Mouse (Mus musculus): ENCODE results near the gene Wasl. TPM values are rescaled to one million over a fixed set of nuclear protein-coding genes. Genes with fewer than 3 reads are reported as not detected.

Wasl gene
- polyA plus RNA-seq, 1 experiment from 2014 or later = 122 TPM

GRCm38 (mm10) chr6:24619285-24620045 is 45.3 kb downstream of the Wasl start:
- 0 out of 2 replicates have a peak overlapping the region, but pooled peaks have one; percentile 25 for H3K27ac ChIP-seq
- no peaks in the 10 kb centered on the region for H3K27me3 ChIP-seq (ENCODE audit: insufficient read depth, low read length)
- 39% methylated on average over 6 of the region's 6 CpGs for WGBS
- H3K9ac ChIP-seq (ENCODE audit: low read depth, low read length) = no peak overlapping the region
- no peaks in the 10 kb centered on the region for H3K9me3 ChIP-seq (replicated peaks; ENCODE audit: low read length)
- no peak overlapping the region for H3K4me2 ChIP-seq (ENCODE audit: low read length)
- DNase-seq (ENCODE audit: low spot score) (no peak), ATAC-seq (replicated peaks; ENCODE audit: low FRiP score, low read depth) (peak; percentile 52)
- no peak for TF ChIP-seq CTCF (IDR thresholded peaks at IDR 0.05; ENCODE audit: low read depth)
- H3K4me3 ChIP-seq (replicated peaks; ENCODE audit: low read depth, low read length) = no peak overlapping the region
- H3K4me1 ChIP-seq (replicated peaks; ENCODE audit: insufficient read depth, low read length) = no peaks in the 10 kb centered on the region
- H3K36me3 ChIP-seq (ENCODE audit: insufficient read depth, low read length) = peaks cover 34% of the 10 kb centered on the region; the same call in 1 of the 2 replicates

- H3K27ac ChIP-seq = no peak overlapping the region
- H3K4me3 ChIP-seq (replicated peaks; ENCODE audit: low read depth, low read length) = no peak overlapping the region
- no peak overlapping the region for H3K4me2 ChIP-seq (ENCODE audit: low read length)
- no peaks in the 10 kb centered on the region for H3K4me1 ChIP-seq (replicated peaks; ENCODE audit: insufficient read depth, low read length)
- 58% methylated on average over 4 of the region's 4 CpGs for WGBS
- no peaks in the 10 kb centered on the region for H3K9me3 ChIP-seq (replicated peaks; ENCODE audit: low read length)
- H3K36me3 ChIP-seq (ENCODE audit: insufficient read depth, low read length) = peaks cover 42% of the 10 kb centered on the region; the same call in 1 of the 2 replicates
- no peak for DNase-seq (ENCODE audit: low spot score)
- no peak for TF ChIP-seq CTCF (IDR thresholded peaks at IDR 0.05; ENCODE audit: low read depth)
- no peak overlapping the region for H3K9ac ChIP-seq (ENCODE audit: low read depth, low read length)
- no peak for ATAC-seq (replicated peaks; ENCODE audit: low FRiP score, low read depth)
- no peaks in the 10 kb centered on the region for H3K27me3 ChIP-seq (ENCODE audit: insufficient read depth, low read length)
Measured at GRCm38 (mm10) chr6:24616746-24617145, 48.1 kb downstream of the Wasl start.

DNA sequence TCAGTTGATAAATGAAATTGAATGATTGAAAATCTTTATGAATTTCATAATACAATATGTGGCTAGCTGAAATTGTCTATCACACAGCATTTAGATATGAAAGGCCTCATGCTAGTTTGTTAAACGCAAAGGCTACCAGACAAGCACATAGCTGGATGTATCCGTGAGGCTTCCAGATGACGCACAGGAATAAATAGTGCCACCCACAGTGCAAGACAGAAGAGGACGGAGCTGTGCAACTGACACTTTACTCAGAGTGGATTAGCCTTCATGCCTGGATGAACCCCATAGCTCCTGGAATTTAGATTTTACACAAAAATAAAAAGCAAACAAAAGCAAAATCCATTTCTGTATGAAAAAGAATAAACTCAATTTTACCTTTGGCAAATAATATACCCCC is 50.9 kb downstream of the Wasl start:
- H3K9ac ChIP-seq (ENCODE audit: low read depth, low read length) = no peak overlapping the region
- H3K27me3 ChIP-seq (ENCODE audit: insufficient read depth, low read length) = no peaks in the 10 kb centered on the region
- no peak overlapping the region for H3K4me2 ChIP-seq (ENCODE audit: low read length)
- DNase-seq (ENCODE audit: low spot score) = no peak
- 83% methylated on average over 4 of the region's 4 CpGs for WGBS
- H3K4me3 ChIP-seq (replicated peaks; ENCODE audit: low read depth, low read length) = no peak overlapping the region
- no peak overlapping the region for H3K27ac ChIP-seq
- TF ChIP-seq CTCF (IDR thresholded peaks at IDR 0.05; ENCODE audit: low read depth) = no peak
- peaks cover 28% of the 10 kb centered on the region; the same call in 1 of the 2 replicates for H3K36me3 ChIP-seq (ENCODE audit: insufficient read depth, low read length)
- no peak for ATAC-seq (replicated peaks; ENCODE audit: low FRiP score, low read depth)
- H3K4me1 ChIP-seq (replicated peaks; ENCODE audit: insufficient read depth, low read length) = no peaks in the 10 kb centered on the region
- H3K9me3 ChIP-seq (replicated peaks; ENCODE audit: low read length) = no peaks in the 10 kb centered on the region

- H3K9me3 ChIP-seq (replicated peaks; ENCODE audit: low read length) = no peaks in the 10 kb centered on the region
- H3K27me3 ChIP-seq (ENCODE audit: insufficient read depth, low read length) = no peaks in the 10 kb centered on the region
- H3K9ac ChIP-seq (ENCODE audit: low read depth, low read length) = no peak overlapping the region
- DNase-seq (ENCODE audit: low spot score) (no peak), ATAC-seq (replicated peaks; ENCODE audit: low FRiP score, low read depth) (no peak)
- TF ChIP-seq CTCF (IDR thresholded peaks at IDR 0.05; ENCODE audit: low read depth) = no peak
- no peaks in the 10 kb centered on the region for H3K4me1 ChIP-seq (replicated peaks; ENCODE audit: insufficient read depth, low read length)
- H3K27ac ChIP-seq = no peak overlapping the region
- peaks cover 28% of the 10 kb centered on the region; the same call in 1 of the 2 replicates for H3K36me3 ChIP-seq (ENCODE audit: insufficient read depth, low read length)
- 96% methylated on average over 6 of the region's 6 CpGs for WGBS
- no peak overlapping the region for H3K4me2 ChIP-seq (ENCODE audit: low read length)
- no peak overlapping the region for H3K4me3 ChIP-seq (replicated peaks; ENCODE audit: low read depth, low read length)
Measured at GRCm38 (mm10) chr6:24613346-24613745, 51.5 kb downstream of the Wasl start.

- Histone ChIP-seq H3K4me2 (ENCODE audit: low read length) (no peak overlapping the region), H3K27me3 (ENCODE audit: insufficient read depth, low read length) (no peaks in the 10 kb centered on the region), H3K36me3 (ENCODE audit: insufficient read depth, low read length) (peaks cover 22% of the 10 kb centered on the region; the same call in 1 of the 2 replicates), H3K9me3 (replicated peaks; ENCODE audit: low read length) (no peaks in the 10 kb centered on the region), H3K4me1 (replicated peaks; ENCODE audit: insufficient read depth, low read length) (no peaks in the 10 kb centered on the region), H3K9ac (ENCODE audit: low read depth, low read length) (no peak overlapping the region), H3K27ac (no peak overlapping the region), H3K4me3 (replicated peaks; ENCODE audit: low read depth, low read length) (no peak overlapping the region)
- no peak for TF ChIP-seq CTCF (IDR thresholded peaks at IDR 0.05; ENCODE audit: low read depth)
- WGBS = 90% methylated on average over 7 of the region's 7 CpGs
- ATAC-seq (replicated peaks; ENCODE audit: low FRiP score, low read depth) (no peak), DNase-seq (ENCODE audit: low spot score) (no peak)
Measured at GRCm38 (mm10) chr6:24612074-24612755, 52.6 kb downstream of the Wasl start.

DNA sequence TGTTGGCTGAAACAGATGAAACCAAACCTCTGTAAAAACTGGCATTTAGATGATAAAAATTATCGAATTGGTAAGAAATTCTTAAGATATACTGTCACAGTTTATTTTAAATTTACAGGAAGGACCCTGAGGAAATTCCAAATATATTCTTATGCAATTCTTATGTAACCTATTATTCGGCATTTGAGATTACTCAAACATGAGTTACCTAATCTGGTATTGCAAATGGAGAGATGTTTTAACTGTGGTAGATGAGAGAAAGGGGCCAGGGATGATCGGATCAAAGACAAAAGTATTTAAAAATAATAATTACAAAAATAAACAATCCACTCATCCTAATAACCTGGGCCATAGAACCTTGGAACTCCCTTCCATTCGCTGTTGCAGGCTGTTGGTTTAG is 54.5 kb downstream of the Wasl start:
- no peak overlapping the region for H3K4me2 ChIP-seq (ENCODE audit: low read length)
- H3K9me3 ChIP-seq (replicated peaks; ENCODE audit: low read length) = no peaks in the 10 kb centered on the region
- WGBS = 92% methylated on average over 4 of the region's 4 CpGs
- DNase-seq (ENCODE audit: low spot score) (no peak), ATAC-seq (replicated peaks; ENCODE audit: low FRiP score, low read depth) (no peak)
- no peak overlapping the region for H3K4me3 ChIP-seq (replicated peaks; ENCODE audit: low read depth, low read length)
- H3K4me1 ChIP-seq (replicated peaks; ENCODE audit: insufficient read depth, low read length) = no peaks in the 10 kb centered on the region
- H3K27me3 ChIP-seq (ENCODE audit: insufficient read depth, low read length) = no peaks in the 10 kb centered on the region
- H3K36me3 ChIP-seq (ENCODE audit: insufficient read depth, low read length) = 0 out of 2 replicates have a peak, but pooled peaks cover 14% of the 10 kb centered on the region
- no peak for TF ChIP-seq CTCF (IDR thresholded peaks at IDR 0.05; ENCODE audit: low read depth)
- no peak overlapping the region for H3K9ac ChIP-seq (ENCODE audit: low read depth, low read length)
- H3K27ac ChIP-seq = no peak overlapping the region

Data from kidney, postnatal 0 days (tissue).